Mouse (Mus musculus) cerebellum, adult 11-12 months (tissue): ENCODE data around the gene Thra.
"Not testable (repeated sequence)": the region's sequence is repeated elsewhere in the genome, so short reads cannot be mapped to it uniquely, and the experiment has no call there.

ENCODE experiments used
- DNase-seq: peaks from one replicate; pipeline ENCODE4 v3.0.0; 2022

The Thra gene

DNA sequence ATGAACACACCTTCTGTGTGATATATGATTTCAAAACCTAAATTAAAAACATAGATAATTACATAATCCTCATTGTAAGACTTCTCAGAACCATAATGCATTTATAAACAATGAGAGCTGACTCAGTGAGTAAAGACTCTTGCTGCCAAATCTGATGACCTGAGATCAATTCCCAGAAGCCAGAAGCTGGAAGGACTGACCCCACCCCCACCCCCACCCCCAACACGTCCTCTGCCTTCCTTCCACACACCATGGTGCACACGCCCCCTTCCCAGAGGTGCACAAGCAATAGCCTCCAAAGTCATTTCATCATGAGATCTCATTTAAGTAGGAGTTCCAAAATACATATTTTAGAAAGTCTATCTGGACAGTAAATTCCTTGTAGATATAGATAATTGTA, 19.7 kb upstream of the Thra start:
- DNase-seq, result no peak

DNA sequence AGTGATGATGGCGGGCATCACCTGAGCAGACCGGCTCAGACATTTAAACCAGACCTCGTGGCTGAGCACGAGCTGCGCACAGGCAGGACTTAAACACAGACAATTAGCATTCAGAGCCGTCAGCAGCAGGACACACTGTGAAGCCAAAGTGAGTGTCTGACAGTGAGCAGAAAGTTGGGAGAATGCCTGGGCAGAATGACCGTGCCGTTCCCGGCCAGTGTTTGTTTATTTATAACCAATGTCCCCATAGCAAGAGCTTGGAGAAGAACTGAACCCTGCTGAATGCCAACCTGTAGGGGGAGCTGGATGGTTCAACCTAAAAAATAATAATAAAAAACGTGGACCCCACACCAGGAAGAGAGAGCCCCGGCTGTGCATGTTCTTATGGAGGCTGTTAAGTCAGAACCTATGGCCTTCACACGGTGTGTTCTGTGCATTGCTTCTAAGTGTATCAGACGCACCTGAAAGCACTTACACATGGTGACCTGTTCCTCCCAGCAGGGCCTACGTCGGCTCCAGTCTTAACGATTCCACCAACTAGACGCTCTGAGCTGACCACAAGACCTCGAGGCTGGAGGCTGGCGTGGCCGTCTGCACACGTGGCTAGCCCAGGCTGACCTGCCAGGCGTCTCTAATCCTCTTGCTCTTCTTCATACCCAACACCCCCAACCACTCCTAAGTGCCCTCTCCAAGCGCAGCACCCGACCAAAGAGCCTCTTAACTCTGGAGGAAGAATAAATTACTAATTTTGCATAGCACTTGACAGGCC, 18.8 kb upstream of the Thra start:
- peak; percentile 81 for DNase-seq

DNA sequence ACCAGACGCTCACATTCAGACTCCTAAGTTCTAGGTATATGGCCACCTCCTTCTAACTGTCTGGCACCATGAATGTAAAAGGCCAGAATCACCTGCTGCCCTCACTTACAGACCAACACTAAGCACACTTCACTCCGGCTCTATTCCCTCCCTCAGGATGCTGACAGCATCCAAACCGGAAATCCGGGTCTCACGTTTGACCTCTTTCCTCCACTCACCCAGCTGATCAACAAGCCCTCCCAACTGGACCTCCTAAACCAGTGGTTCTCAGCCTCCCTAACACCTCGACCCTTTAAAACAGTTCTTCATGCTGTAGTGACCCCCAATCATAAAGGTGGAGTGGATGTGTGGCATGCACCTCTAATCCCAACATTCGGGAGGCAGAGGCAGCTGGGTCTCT, 17.3 kb upstream of the Thra start:
- DNase-seq, result no peak

DNA sequence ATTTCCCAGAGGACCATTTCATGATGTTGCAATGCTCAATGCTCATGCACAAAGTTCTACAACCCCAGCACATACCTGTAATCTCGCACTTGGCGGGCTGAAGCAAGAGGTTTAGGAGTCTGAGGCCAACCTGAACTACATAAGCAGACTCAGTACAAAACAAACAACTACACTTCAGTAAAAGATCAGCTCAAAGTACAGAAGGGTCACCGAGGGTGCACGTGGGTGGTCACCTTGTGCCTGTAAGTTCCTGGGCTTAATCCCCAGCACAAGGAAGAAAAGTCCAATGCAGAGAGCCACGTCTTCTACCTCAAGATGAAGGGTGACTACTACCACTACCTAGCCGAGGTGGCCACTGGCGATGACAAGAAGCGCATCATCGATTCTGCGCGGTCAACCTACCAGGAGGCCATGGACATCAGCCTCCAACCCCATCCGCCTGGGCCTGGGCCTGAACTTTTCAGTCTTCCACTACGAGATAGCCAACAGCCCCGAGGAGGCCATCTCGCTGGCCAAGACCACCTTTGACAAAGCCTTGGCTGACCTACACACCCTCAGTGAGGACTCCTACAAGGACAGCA, 14.4 kb upstream of the Thra start:
- DNase-seq, result no peak

DNA sequence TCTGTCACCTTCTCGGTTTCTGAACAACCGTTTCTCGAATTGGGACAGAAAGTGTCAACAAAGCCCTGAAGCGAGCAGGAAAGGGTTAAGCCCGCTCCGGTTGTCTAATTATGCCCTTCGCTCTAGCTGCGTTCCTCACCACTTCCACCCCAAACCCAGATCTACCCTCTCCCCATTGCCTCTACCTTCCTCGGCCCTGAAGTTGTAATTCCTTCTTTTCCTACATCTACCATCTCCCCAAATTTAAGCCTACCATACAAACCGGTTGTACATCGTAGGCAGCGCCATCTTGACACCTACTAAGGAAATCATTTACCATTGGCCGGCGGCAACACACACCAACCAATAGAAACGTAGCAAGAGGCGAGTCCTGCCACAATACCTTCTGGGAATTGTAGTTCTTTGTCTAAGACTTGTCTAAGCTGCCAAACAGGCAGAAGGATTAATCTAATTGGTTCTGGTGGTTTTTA, 11.3 kb upstream of the Thra start, which contains the start of gene Med24:
Gene Med24, minus strand, starts transcription at position 317 of the 470 bp plus-strand sequence.
- peak; percentile 90 for DNase-seq

DNA sequence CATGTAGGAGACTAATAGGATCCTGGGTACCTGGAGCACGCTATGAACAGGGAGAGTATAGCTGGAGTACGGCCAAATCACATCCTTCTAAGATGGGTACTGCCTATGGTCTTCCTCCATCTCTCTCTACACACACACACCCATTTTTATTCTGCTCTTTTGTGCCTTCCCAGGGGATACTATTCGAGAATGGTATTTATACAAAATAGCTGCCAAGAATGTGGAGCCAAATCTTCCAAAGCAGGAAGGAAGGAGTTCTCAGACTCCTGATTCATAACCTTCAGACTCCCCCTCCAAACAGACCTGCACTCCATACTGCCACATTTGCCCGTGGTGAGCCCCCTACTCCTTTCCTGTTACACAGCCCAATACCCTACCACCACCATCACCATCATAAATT, 9.7 kb upstream of the Thra start:
- no peak for DNase-seq

DNA sequence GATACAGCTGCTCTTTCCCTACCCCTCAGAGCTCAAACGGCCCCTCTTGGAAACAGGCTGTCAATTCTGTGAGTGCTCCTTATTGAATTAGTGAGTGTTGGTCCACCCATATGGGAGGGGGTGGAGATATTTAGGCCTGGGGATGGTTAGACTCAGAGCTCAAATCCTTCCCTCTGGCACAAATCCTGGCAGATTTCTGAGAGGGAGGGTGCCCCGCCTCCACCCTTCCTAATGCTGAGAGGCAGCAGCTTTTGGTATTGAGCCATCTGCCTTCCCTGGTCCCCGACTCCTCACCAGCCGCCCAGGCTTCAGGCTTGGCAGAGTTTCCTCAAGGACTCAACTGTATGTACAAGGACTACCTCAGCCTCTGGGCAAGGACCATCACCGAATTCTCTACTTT, 9.3 kb upstream of the Thra start:
- peak; percentile 65 for DNase-seq

DNA sequence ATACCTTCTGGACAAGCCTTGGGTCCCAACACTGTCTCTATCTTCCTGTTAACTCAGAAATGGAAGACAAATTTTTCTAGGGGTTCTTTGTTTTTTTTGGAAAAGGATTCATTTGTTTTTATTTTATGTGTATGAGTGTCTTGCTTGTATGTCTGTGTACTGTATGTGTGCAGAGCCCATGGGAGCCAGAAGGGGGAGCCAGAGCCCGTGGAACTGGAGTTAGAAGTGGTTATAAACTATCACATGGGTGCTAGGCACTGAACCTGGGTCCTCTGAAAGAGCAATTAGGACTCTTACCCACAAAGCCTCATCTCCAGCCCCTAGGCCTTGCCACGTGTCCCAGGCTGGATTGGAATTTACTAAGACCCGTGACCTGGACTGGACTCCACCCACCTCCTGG, 6.4 kb upstream of the Thra start:
- no peak for DNase-seq

DNA sequence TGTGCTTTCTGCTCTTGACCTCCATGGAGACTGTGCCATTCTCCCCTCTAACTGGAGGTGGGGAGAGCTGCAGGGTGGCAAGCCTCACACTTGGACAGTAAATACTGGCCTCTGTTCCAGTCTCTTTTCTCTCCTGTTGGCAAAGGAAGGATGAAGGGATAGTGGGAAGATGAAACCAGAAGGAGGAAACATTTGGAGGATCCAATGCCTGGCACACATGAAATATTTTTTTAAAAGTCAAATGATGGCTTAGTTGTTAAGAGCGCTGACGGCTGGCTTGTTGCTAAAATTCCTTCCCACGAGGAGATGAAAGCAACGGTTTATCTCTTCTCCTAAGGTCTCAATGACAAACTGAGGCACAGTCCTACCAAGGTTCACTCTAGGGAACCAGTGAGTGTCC, 5.3 kb upstream of the Thra start:
- DNase-seq, result no peak

DNA sequence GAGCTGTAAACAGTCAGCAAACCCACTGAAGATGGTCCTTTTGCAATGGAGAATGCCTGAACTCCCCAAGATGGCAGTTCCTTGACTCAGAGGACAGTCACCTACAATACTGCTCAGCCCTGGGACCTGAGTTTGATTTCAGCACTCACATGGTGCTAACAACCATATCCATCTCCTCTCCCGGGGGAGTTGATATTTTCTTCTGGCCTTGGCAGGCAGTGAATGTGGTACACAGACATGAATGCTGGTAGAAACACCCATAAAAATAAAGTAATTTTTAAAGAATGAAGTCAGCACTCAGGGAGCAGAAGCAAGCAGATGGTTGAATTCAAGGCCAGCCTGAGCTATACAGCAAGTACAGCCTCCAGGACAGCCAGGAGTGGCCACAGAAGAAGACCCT, 4.3 kb upstream of the Thra start:
- no peak for DNase-seq

DNA sequence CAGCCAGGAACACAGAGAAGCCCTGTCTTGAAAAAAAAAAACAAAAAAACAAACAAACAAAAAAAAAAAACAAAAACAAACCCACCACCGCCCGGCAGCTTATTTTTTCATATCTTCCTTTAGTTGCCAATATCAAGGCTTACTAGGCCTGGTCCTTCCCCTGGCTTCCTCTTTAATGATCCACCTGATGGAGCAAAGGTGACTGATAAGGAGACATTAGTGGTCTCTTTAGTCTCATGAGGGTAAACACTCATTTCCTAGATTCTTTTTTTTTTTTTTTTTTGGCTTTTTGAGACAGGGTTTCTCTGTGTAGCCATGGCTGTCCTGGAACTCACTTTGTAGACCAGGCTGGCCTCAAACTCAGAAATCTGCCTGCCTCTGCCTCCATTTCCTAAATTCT, 3.2 kb upstream of the Thra start:
- DNase-seq, result not testable (repeated sequence)

DNA sequence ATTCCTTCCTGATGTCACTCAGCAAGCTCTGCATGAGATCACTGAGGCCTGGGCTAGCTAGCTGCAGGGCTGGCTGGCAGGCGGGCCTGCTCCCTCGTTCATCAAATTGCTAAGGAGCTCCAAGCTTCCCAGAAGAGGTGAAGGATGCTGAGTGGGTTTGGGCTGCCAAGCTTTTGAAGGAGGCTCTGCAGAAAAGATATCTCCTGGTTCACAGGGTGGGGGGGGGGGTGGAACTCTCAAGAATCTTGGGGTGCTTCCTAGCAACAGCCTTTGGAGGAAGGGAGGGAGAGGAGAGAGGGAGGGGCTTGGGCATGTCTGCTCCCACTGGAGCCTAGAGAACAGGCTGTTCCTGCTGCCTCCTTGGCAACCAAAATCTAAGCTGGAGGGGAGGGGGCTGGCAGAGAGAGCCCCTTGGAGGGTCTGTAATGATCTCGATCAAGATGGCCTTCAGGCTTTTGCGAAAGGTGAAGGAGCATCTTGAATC, 2.0 kb upstream of the Thra start:
- DNase-seq, result peak; percentile 57

DNA sequence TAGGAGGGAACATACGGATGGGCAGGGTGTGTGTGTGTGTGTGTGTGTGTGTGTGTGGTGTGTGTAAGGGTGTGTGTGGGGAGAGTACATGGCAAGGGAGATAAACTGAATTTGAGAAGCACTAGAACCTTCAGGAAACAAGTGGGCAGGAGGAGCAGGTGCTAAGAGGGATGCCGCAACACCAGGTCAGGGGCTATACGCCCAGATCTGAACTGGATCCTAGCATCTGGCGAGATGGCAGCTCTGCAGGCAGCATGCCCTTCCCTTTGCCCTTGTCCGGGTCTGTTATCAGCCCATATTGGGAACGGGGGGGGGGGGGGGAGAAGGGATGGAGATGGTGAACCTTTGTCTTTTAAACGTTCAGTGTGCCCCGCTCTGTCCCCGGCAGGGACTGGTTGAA, 1.5 kb upstream of the Thra start:
- DNase-seq, result peak; percentile 40

DNA sequence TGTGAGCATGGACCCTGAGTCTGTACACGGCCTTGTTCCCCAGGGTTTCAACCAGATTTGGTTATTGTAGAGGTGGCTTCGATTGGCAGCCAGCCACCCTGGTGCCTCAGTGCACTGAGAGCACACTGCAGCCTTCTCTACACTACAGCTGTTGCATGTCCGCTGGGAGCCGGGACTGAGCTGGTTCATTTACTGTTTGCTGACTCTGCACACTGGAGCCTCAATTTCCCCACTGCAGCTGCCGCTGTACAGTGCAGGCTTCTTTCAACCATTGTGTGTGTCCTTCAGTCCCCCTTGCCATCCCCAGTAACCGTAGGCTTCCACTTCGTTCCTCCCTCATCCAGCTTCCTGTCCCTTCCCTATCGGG, 429 bp upstream of the Thra start:
- DNase-seq, result peak; percentile 57

DNA sequence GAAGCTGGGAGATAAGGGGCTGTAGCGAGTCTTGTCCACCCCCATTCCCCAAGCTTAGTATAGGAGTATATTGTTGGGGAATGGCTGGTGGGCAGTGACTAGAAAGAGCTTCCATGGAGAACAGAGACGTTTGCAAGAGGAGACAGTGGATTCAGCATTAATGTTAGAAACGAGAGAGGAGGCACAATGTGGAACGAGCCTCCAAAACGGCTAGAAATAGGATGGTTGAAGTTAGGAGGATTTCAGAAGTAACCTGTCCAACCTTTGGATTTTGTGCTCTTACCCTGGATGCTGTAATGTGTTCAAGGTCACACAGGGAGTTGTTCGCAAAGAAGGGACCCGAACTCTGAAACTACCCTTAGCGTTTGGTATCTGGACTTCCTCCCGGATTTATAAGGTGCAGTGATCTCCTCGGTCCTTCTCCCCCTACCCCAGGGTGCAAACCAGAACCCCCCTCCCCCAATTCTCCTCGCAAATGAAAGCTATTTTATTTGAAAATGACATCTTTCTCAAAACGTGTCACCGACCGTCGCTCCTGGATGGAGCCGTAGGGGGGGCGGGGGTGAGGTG, 698 bp downstream of the Thra start:
- no peak for DNase-seq

DNA sequence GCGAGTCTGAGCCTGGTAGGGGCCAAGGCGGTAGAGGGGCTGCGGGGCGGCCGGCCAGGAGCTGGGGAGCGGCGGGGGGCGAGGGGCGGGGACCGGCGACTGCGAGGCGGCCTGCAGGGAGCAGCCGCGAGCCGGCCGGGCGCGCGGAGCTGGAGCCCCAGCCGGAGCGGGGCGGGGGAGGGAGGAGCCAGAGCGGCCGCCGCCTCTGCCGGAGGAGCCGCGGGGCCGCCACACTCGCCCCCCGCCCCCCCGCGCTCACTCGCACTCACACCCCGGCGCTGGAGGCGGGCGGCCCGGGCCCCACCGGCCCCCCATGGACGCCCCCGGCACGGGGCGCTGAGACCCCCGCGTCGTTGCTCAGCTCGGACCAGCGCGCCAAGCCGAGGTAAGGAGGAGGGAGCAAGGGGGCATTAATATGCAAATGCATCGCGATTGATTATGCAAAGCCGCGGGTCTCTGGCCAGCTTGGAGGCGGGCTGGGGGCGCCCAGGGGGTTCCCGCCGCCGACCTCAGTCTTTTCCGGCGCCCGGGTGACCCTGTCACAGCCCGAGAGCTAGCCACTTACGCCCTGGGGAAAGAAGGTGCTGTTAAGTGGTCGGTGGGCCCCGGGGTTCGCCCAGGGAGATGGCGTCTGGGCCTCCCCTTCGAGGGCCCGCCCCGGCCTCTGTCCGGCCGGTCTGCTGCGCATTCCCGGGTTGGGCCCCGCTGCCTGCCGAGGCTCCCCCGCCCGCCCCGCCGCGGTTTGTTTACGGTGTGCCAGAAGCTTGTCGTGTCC, 1.4 kb downstream of the Thra start:
- DNase-seq, result peak; percentile 84

DNA sequence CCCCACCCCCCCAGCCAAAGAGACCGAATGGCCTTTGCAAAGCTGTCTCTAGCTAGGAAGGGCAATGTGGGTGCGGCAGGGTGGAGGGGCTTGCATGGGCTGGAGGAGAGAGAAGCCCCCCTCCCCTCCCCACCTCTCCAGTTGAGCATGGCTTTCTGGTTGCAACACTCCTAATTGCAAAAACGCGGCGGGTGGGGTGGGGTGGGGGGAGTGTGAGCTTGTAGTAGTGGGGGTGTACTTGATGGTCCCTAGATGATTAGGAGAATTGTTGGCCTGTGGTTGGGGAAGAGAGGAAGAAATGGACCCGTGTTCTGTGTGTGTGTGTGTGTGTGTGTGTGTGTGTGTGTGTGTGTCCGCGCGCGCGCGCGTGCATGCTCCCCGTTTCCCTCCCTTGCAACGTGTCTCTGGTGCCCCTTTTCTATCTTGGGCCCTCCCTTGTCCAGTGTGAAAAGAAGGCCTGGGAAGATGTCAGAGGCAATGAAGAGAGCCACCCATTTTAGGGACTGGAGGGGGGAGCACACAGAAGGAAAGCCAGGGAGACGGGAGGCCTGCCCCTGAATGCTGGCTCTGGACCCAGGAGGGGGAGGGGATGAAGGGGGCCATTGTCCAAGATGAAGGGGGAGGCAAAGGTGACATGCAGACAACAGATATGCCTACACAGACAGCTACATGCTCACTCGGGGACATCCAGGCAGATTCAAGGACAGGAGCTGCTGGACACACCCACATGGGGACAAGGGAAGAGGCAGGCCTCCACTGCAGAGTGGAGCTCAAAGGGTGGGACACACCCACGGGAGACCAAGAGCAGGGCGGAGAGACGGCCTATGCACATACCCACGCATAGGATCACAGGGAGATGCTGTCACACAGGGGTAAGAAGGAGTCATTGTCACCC, 2.2 kb downstream of the Thra start:
- peak; percentile 77 for DNase-seq

DNA sequence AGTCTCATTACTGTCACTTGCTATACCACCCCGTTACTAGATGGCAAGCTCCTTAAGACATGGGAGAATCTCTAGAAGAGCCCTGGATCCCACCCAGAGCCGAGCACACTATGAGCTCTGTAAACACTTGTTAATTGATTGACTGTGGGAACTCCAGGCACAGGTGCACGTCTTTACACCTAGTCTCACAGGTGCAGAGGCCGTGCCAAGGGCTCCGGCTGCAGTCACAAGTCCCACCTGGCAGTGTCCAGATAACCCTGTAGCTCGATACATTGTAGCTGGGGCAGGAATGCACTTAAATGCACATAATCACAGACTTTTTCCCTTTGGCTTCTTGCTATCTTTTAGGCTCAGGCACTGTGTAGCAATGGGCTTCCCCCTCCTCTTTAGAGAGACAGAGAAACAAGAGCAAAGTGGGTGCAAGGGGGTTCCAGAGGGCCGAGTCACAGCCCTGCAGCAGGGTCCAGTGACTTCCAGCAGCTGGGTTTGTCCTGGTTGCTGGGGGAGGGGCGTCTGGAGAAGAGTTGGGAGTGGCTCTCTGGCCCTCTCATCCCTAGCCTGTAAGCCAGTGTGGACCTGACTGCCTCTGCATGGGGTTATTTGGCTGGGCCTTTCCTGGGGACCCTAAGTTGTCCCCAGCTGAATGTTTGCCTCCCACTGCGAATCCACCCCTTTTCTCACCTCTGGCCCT, 3.4 kb downstream of the Thra start:
- peak; percentile 73 for DNase-seq

DNA sequence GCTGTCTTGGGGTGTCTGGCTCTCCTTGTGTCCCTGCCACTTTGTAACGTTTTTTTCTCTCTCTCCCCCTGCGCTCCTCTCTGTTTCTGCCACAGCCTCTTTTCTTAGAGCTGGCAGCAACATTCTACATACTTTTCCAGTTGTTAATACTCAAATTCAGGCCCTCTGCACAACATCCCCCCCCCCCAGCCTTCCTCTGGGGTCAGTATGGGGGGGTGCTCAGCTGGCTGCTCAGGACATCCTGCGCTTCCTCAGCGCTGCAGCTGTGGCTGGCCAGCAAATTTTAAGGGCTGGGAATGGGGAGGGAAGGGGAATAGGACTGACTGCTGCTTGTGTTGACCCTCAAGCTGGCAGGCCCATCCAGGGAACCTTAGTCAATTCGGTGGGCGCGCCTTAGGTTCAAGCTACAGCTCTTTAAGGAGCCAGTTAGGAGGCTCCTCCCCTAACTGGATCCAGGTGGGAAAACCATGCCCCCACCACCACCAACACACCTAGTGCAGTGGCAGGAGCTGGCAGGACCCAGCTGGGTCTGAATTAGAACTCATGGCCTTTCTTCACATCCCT, 4.1 kb downstream of the Thra start:
- peak; percentile 62 for DNase-seq

DNA sequence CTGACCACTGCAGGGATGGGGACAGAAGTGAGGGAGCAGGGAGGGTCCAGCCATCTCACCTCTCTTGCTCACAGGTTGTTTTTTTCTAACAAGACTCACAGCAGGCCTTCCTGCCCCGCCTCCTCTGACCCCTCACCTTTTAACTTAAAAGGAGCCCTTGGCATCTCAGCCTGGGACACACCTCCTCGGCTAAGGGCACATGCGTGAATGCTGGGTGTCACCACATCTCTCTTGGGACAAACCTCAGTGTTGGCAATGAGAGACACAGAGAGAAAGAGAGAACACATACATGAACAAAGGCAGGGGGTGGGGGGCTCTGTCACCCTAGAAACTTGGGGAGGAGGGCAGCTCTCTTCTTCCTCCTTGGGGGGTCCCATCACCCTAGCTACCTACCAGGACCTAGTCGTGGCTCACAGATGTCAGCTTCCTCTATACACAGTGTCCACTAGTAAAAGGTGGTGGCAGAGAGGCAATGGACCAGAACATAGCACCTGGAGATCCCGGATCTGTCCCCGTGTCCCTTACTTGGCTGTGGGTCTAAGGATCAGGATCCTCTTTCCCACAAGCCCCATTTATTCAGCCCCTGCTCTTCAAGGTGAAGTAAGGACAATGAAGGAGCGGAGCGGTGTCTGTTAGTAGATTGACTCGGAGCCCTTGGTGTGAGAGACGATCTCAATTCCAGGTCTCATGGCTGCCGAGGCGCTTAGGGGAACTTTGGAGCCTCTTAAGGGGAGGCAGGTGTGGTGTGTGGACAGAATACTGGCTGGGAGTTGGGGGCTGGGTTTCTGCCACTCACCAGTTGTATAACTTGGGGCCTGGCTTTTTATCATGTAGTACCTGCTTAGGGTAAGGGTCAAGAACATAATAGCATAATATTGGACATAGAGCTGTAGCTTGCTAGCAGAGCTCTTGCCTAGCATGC, 5.8 kb downstream of the Thra start:
- DNase-seq, result peak; percentile 65
